Mouse (Mus musculus) liver, adult 2 months (tissue): ENCODE measurements at regions not wholly inside any gene's neighbourhood (a gene's known extent, or its start where the extent isn't known, plus 50 kb on each side); places are given as distances from the start of the nearest gene placed in this dataset.

ENCODE experiments used
- DNase-seq: peaks from one replicate; pipeline ENCODE4 v3.0.0-alpha.2; 2011; ENCODE audit warnings: low read depth, low spot score; ENCODE audit errors: extremely low read depth
- H3K27ac ChIP-seq: fragments of 200-500 bp; replicated peaks from 2 replicates; pipeline ENCODE4 v1.5.1; 2012; ENCODE audit warnings: low read depth, mild to moderate bottlenecking, control low read depth, inconsistent platforms, low read length; ENCODE audit not compliant: insufficient read depth
- H3K27me3 ChIP-seq: fragments of 200-500 bp; 2 replicates; pipeline ENCODE4 v1.6.1; 2012; ENCODE audit warnings: mild to moderate bottlenecking, moderate library complexity, low read length, inconsistent platforms; ENCODE audit not compliant: control insufficient read depth, insufficient read depth
- H3K36me3 ChIP-seq: fragments of 200-500 bp; 2 replicates; pipeline ENCODE4 v1.6.1; 2012; ENCODE audit warnings: low read length, inconsistent platforms; ENCODE audit not compliant: control insufficient read depth, insufficient read depth
- H3K4me1 ChIP-seq: fragments of 200-500 bp; 2 replicates; pipeline ENCODE4 v1.6.1; 2011; ENCODE audit warnings: low read length; ENCODE audit not compliant: control insufficient read depth, insufficient read depth
- H3K4me3 ChIP-seq: fragments of 200-500 bp; 2 replicates; pipeline ENCODE4 v1.5.1; 2011; ENCODE audit warnings: low read depth, mild to moderate bottlenecking, control low read depth, low read length, moderate library complexity; ENCODE audit not compliant: insufficient read depth
- H3K79me2 ChIP-seq: fragments of 200-500 bp; 2 replicates; pipeline ENCODE4 v1.6.1; 2012; ENCODE audit warnings: inconsistent platforms, mild to moderate bottlenecking, low read length, moderate library complexity; ENCODE audit not compliant: control insufficient read depth, insufficient read depth
- H3K9ac ChIP-seq: fragments of 200-500 bp; 2 replicates; pipeline ENCODE4 v1.6.1; 2012; ENCODE audit warnings: low read depth, mild to moderate bottlenecking, control low read depth, inconsistent platforms, low read length
- CTCF ChIP-seq: fragments of 200-500 bp; IDR thresholded peaks from 2 replicates; pipeline ENCODE4 v1.5.1; 2011; ENCODE audit warnings: low read depth, low read length, control low read depth
- POLR2A ChIP-seq: fragments of 200-500 bp; IDR thresholded peaks from 2 replicates; pipeline ENCODE4 v1.6.1; 2011; ENCODE audit warnings: low read length, control low read depth; ENCODE audit not compliant: insufficient read depth; ENCODE audit errors: extremely low read depth
- WGBS: fragments of 180-500 bp; shearing (Covaris S2); methylation state at CpG from one replicate; pipeline ENCODE4 v1.1.7; 2018; 5-methylcytosine and 5-hydroxymethylcytosine counted together

DNA sequence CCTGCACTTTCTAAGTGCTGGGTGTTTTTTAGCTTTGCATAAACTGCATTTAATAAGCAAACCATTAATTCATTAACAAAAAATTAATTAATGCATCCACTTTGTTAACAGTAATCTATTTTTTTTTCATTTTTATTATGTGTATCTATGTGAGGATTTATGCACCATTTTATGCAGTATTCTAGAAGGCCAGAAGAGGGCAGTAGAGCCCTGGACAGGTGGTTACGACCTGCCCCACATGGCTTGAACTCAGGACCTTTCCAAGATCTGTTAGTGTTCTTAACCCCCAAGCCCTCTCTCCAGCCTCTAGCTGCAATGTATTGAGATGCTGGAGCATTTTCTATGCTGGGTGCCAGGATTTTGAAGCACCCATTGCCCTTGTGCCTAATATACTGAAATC, 377.6 kb upstream of the Tbx3 start:
- H3K4me3 ChIP-seq, result no peak overlapping the region
- DNase-seq, result no peak
- H3K9ac ChIP-seq, result no peak overlapping the region
- TF ChIP-seq CTCF (peak; percentile 24; the same call in 1 of the 2 replicates), POLR2A (no peak)
- H3K36me3 ChIP-seq, result no peaks in the 10 kb centered on the region
- 95% methylated on average over 1 of the region's 1 CpGs for WGBS
- H3K4me1 ChIP-seq, result peaks cover 7% of the 10 kb centered on the region
- no peak overlapping the region for H3K27ac ChIP-seq
- H3K79me2 ChIP-seq, result no peaks in the 10 kb centered on the region
- no peaks in the 10 kb centered on the region for H3K27me3 ChIP-seq

DNA sequence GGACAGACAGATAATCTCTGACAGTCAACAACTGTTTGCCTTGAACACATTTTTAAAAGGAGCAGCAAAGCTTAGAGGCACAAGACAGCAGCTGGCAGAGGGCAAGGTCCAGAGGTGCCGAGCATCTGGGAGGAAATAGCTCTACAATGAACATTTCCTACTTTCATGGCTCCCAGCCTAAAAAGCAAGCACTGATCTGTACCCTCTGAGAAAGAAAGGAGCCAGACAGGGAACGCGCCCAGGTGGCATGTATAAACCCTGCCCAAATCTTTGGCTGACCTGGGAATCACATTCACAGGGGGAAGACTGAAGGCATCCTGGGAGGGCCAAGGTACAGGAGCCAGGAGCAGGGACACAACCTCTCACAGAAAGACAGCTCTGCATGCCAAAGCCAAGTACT, 371.2 kb upstream of the Tbx3 start:
- Histone ChIP-seq H3K27ac (no peak overlapping the region), H3K36me3 (no peaks in the 10 kb centered on the region), H3K4me1 (peaks cover 12% of the 10 kb centered on the region), H3K4me3 (no peak overlapping the region), H3K9ac (no peak overlapping the region), H3K27me3 (no peaks in the 10 kb centered on the region), H3K79me2 (no peaks in the 10 kb centered on the region)
- DNase-seq, result peak; percentile 21
- no peak for TF ChIP-seq CTCF
- TF ChIP-seq POLR2A, result no peak
- WGBS, result 57% methylated on average over 3 of the region's 3 CpGs

DNA sequence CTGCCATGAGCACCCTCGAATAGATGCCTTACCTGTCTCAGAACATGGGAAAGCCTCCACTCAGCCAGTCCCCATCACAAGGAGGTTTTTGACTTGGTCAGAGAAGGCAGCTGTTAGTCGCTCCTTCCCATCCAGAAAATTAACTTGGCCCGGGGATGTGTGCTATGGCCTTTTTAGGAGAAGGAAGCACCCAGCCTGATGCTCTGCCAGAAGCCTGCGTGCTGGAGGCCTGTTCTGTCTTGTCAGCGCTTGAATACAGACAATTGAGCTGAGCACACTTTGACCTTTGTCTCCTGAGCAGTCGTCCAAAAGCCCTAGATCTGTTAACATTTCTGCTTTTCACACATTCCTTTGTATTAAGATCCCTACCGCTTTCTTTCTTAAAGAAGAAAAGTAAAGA, 370.4 kb upstream of the Tbx3 start:
- TF ChIP-seq POLR2A (no peak), CTCF (no peak)
- Histone ChIP-seq H3K9ac (no peak overlapping the region), H3K4me1 (peaks cover 12% of the 10 kb centered on the region), H3K27ac (no peak overlapping the region), H3K4me3 (no peak overlapping the region), H3K27me3 (no peaks in the 10 kb centered on the region), H3K36me3 (no peaks in the 10 kb centered on the region), H3K79me2 (no peaks in the 10 kb centered on the region)
- WGBS, result 26% methylated on average over 7 of the region's 7 CpGs
- DNase-seq, result peak; percentile 82

DNA sequence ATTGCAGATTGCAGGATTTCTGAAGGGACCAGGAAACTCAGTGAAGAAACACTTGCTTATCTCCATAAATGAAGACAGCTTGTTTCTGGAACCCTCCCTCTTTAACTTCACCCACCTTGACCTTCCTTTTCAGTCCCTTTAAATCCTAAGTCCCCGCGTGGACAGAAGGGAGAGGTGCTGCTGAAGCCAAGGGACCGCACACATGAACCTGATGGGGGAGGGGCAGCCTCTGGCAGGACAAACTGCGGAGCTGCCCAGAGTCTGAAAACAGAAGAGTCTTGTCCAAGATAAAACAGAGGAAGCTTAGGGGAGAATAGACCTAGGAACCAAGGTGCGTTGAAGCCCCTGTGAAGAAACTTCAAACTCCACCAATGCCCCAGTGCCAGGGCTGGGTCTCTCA, 368.9 kb upstream of the Tbx3 start:
- H3K9ac ChIP-seq, result no peak overlapping the region
- H3K27ac ChIP-seq, result no peak overlapping the region
- H3K36me3 ChIP-seq, result no peaks in the 10 kb centered on the region
- no peaks in the 10 kb centered on the region for H3K79me2 ChIP-seq
- H3K27me3 ChIP-seq, result no peaks in the 10 kb centered on the region
- 25% methylated on average over 5 of the region's 5 CpGs for WGBS
- no peak overlapping the region for H3K4me3 ChIP-seq
- DNase-seq, result peak; percentile 35
- no peak for TF ChIP-seq CTCF
- TF ChIP-seq POLR2A, result no peak
- H3K4me1 ChIP-seq, result peaks cover 12% of the 10 kb centered on the region

DNA sequence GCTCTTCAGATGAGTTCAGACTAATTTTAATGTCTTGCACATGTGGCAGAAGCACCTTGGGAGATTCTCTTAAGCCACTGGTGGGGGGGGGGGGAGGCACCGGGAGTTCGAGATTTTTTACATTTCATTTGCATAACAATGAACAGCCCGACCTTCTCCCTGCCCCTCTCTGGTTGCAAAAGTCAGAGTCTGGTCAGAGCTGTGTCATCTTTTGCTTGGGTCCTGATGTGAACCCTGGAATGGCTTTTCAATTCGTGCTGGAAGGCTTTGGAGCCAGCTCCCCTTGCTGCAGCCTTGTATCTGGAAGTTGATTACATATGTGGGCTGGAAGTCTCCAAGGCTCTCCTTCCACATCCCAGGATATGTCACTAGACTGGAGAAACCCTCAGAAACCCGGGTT, 365.7 kb upstream of the Tbx3 start:
- Histone ChIP-seq H3K9ac (no peak overlapping the region), H3K36me3 (no peaks in the 10 kb centered on the region), H3K4me3 (no peak overlapping the region), H3K79me2 (no peaks in the 10 kb centered on the region), H3K27me3 (no peaks in the 10 kb centered on the region), H3K27ac (no peak overlapping the region), H3K4me1 (peaks cover 12% of the 10 kb centered on the region)
- TF ChIP-seq CTCF (no peak), POLR2A (no peak)
- WGBS, result 38% methylated on average over 5 of the region's 5 CpGs
- no peak for DNase-seq

DNA sequence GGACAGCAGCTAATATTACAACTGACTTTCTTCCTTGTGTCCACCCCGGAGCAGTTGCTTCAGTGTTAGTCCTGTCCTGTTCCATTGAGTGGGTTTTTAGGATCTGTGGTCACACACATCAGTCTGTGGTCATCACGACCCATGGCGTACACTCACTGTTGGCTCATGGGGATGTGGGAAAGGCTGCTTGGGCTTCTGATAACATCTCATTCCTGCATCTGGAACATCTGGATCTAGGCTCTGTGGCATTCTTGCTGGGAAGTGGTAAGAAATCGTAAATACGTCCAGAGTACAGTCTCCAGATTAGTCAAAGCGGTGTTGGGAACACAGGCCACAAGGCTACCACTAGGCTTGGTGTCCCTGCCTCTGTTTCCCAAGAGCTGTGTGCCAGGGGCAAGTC, 362.7 kb upstream of the Tbx3 start:
- Histone ChIP-seq H3K79me2 (no peaks in the 10 kb centered on the region), H3K27ac (no peak overlapping the region), H3K9ac (no peak overlapping the region), H3K4me3 (no peak overlapping the region), H3K27me3 (no peaks in the 10 kb centered on the region), H3K4me1 (no peaks in the 10 kb centered on the region), H3K36me3 (no peaks in the 10 kb centered on the region)
- no peak for DNase-seq
- WGBS, result 96% methylated on average over 6 of the region's 6 CpGs
- TF ChIP-seq POLR2A, result no peak
- no peak for TF ChIP-seq CTCF
